Mouse (Mus musculus): ENCODE measurements around the gene Tcf7l1.

Gene Tcf7l1

GRCm38 (mm10) chr6:72658006-72658405 lies 131.0 kb downstream of the Tcf7l1 start:
- no peak for DNase-seq

GRCm38 (mm10) chr6:72656053-72656442 lies 133.0 kb downstream of the Tcf7l1 start:
- no peak for DNase-seq

- no peak for DNase-seq
Observed at GRCm38 (mm10) chr6:72655309-72656052, 133.6 kb downstream of the Tcf7l1 start.

- DNase-seq, result no peak
Observed at GRCm38 (mm10) chr6:72654355-72654754, 134.7 kb downstream of the Tcf7l1 start.

- no peak for DNase-seq
Observed at GRCm38 (mm10) chr6:72653419-72653818, 135.6 kb downstream of the Tcf7l1 start.

- no peak for DNase-seq
Observed at GRCm38 (mm10) chr6:72650338-72650851, 138.7 kb downstream of the Tcf7l1 start.

GRCm38 (mm10) chr6:72648002-72648595 lies 141.0 kb downstream of the Tcf7l1 start:
- no peak for DNase-seq

GRCm38 (mm10) chr6:72647383-72647820 lies 141.7 kb downstream of the Tcf7l1 start:
- DNase-seq, result no peak

GRCm38 (mm10) chr6:72645364-72645763 lies 143.7 kb downstream of the Tcf7l1 start:
- DNase-seq, result no peak

GRCm38 (mm10) chr6:72644576-72644975 lies 144.5 kb downstream of the Tcf7l1 start:
- no peak for DNase-seq

- no peak for DNase-seq
Observed at GRCm38 (mm10) chr6:72641218-72641954, 147.7 kb downstream of the Tcf7l1 start.

- no peak for DNase-seq
Observed at GRCm38 (mm10) chr6:72636940-72637339, 152.1 kb downstream of the Tcf7l1 start.

GRCm38 (mm10) chr6:72635760-72636431 lies 153.2 kb downstream of the Tcf7l1 start:
- no peak for DNase-seq

GRCm38 (mm10) chr6:72634311-72634710 lies 154.7 kb downstream of the Tcf7l1 start:
- DNase-seq, result no peak

- no peak for DNase-seq
Observed at GRCm38 (mm10) chr6:72631700-72632099, 157.4 kb downstream of the Tcf7l1 start.

GRCm38 (mm10) chr6:72630961-72631360 lies 158.1 kb downstream of the Tcf7l1 start:
- DNase-seq, result no peak

- no peak for DNase-seq
Observed at GRCm38 (mm10) chr6:72630370-72630769, 158.7 kb downstream of the Tcf7l1 start.

GRCm38 (mm10) chr6:72627276-72627675 lies 161.8 kb downstream of the Tcf7l1 start:
- no peak for DNase-seq

- no peak for DNase-seq
Observed at GRCm38 (mm10) chr6:72626391-72626790, 162.7 kb downstream of the Tcf7l1 start.

- DNase-seq, result no peak
Observed at GRCm38 (mm10) chr6:72623661-72624402, 165.2 kb downstream of the Tcf7l1 start.

GRCm38 (mm10) chr6:72622917-72623316 lies 166.1 kb downstream of the Tcf7l1 start:
- DNase-seq, result no peak

GRCm38 (mm10) chr6:72620920-72621319 lies 168.1 kb downstream of the Tcf7l1 start:
- DNase-seq, result no peak
